Mouse (Mus musculus) megakaryocyte-erythroid progenitor cell, adult 5-6 weeks (primary cell): ENCODE data around the gene Gcc2. TPM values are rescaled to one million over a fixed set of nuclear protein-coding genes. Genes with fewer than 3 reads are reported as not detected.
"Not testable (repeated sequence)": the region's sequence is repeated elsewhere in the genome, so short reads cannot be mapped to it uniquely, and the experiment has no call there.

Experiments used
- ATAC-seq: replicated peaks from 2 replicates; pipeline ENCODE4 v1.8.0; 2016; ENCODE audit warnings: mild to moderate bottlenecking, inconsistent platforms; ENCODE audit not compliant: severe bottlenecking, poor library complexity, low FRiP score, low TSS enrichment
- total RNA-seq, 2 experiments: library from RNA; stranded (forward) in 1 of 2; stranded (reverse) in 1 of 2; fragments of 200-1000, 215-1000 nt in 1 of 2; fragments of >200 nt in 1 of 2; fragmentation: Nextera tagmentation in 1 of 2; gene quantifications; 2 replicates each; pipeline ENCODE4 v1.2.3; 2014 to 2017

Gcc2 gene
- total RNA-seq, 2 experiments from 2014 or later, result 39.0 to 50.1 TPM

GRCm38 (mm10) chr10:58230021-58230420, 25.3 kb upstream of the Gcc2 start:
- not testable (repeated sequence) for ATAC-seq

- 0 out of 2 replicates have a peak, but pooled peaks have one; percentile 36 for ATAC-seq
Observed at GRCm38 (mm10) chr10:58231088-58231487, 24.2 kb upstream of the Gcc2 start.

GRCm38 (mm10) chr10:58231779-58232640, 23.3 kb upstream of the Gcc2 start:
- peak; percentile 62 for ATAC-seq

- not testable (repeated sequence) for ATAC-seq
Observed at GRCm38 (mm10) chr10:58232641-58232969, 22.7 kb upstream of the Gcc2 start, which contains the start of gene Duxf3. TSS of gene Duxf3 (minus strand) at chr10:58232675.

- peak; percentile 18 for ATAC-seq
Observed at GRCm38 (mm10) chr10:58233054-58233739, 22.1 kb upstream of the Gcc2 start.

GRCm38 (mm10) chr10:58233740-58234121, 21.6 kb upstream of the Gcc2 start:
- not testable (repeated sequence) for ATAC-seq

- not testable (repeated sequence) for ATAC-seq
Observed at GRCm38 (mm10) chr10:58234985-58235384, 20.3 kb upstream of the Gcc2 start.

GRCm38 (mm10) chr10:58236613-58237012, 18.7 kb upstream of the Gcc2 start, which contains the start of gene Gm4981:
TSS of gene Gm4981 (minus strand) at chr10:58236701.
- ATAC-seq, result no peak

GRCm38 (mm10) chr10:58238984-58239740, 16.1 kb upstream of the Gcc2 start:
- ATAC-seq, result peak; percentile 81

- no peak for ATAC-seq
Observed at GRCm38 (mm10) chr10:58249535-58249934, 5.8 kb upstream of the Gcc2 start.

- ATAC-seq, result peak; percentile 34; the same call in 1 of the 2 replicates
Observed at GRCm38 (mm10) chr10:58254635-58255175, 592 bp upstream of the Gcc2 start.

- ATAC-seq, result no peak
Observed at GRCm38 (mm10) chr10:58255954-58256353, 657 bp downstream of the Gcc2 start.

- ATAC-seq, result 0 out of 2 replicates have a peak, but pooled peaks have one; percentile 20
Observed at GRCm38 (mm10) chr10:58258466-58258865, 3.2 kb downstream of the Gcc2 start.

GRCm38 (mm10) chr10:58282238-58282637, 26.9 kb downstream of the Gcc2 start:
- ATAC-seq, result no peak

- peak; percentile 77 for ATAC-seq
Observed at GRCm38 (mm10) chr10:58290742-58291141, 35.4 kb downstream of the Gcc2 start.

GRCm38 (mm10) chr10:58294246-58294645, 38.9 kb downstream of the Gcc2 start:
- ATAC-seq, result no peak

GRCm38 (mm10) chr10:58295605-58296004, 40.3 kb downstream of the Gcc2 start:
- ATAC-seq, result no peak

GRCm38 (mm10) chr10:58304996-58305395, 49.7 kb downstream of the Gcc2 start:
- ATAC-seq, result no peak

- ATAC-seq, result no peak
Observed at GRCm38 (mm10) chr10:58306897-58307296, 51.6 kb downstream of the Gcc2 start.
